Mouse (Mus musculus) MEL (cell line): ENCODE results near the gene Adat3. TPM values are rescaled to one million over a fixed set of nuclear protein-coding genes. Genes with fewer than 3 reads are reported as not detected.
A peak's percentile ranks its signal among the peaks of the same experiment; 100 is the strongest.

Experiments used
- DNase-seq: peaks from one replicate; pipeline ENCODE4 v3.0.0; 2011; ENCODE audit warnings: low read depth, low spot score
- H3K27ac ChIP-seq: 2 replicates; pipeline ENCODE4 v1.5.1; 2012; ENCODE audit warnings: low read depth, mild to moderate bottlenecking, control low read depth, low read length, moderate library complexity; ENCODE audit not compliant: control insufficient read depth
- H3K27me3 ChIP-seq, 2 experiments: fragments of 150-350 bp in 1 of 2; sonication (generic) in 1 of 2; 2 replicates each; pipeline ENCODE4 v1.6.1; 2012; ENCODE audit warnings: low read length in 2 of 2, mild to moderate bottlenecking in 2 of 2, improper control_type of control experiment in 1 of 2, moderate library complexity in 1 of 2; ENCODE audit not compliant: insufficient read depth in 2 of 2, control insufficient read depth in 1 of 2
- H3K36me3 ChIP-seq, 2 experiments: 2 replicates each; pipeline ENCODE4 v1.6.1; 2012 to 2014; ENCODE audit warnings: low read length in 2 of 2, improper control_type of control experiment in 1 of 2, inconsistent platforms in 1 of 2, mild to moderate bottlenecking in 1 of 2; ENCODE audit not compliant: insufficient read depth in 2 of 2, control insufficient read depth in 1 of 2
- H3K4me1 ChIP-seq, 2 experiments: fragments of 150-350 bp in 1 of 2; sonication (generic) in 1 of 2; 2 replicates each; pipeline ENCODE4 v1.6.1; 2012; ENCODE audit warnings: low read length in 2 of 2, improper control_type of control experiment in 1 of 2, mild to moderate bottlenecking in 1 of 2; ENCODE audit not compliant: insufficient read depth in 2 of 2, control insufficient read depth in 1 of 2
- H3K4me3 ChIP-seq, 2 experiments: fragments of 150-350 bp in 1 of 2; sonication (generic) in 1 of 2; 2 replicates each; pipeline ENCODE4 v1.5.1; 2012; ENCODE audit warnings: low read depth in 2 of 2, low read length in 2 of 2, mild to moderate bottlenecking in 2 of 2, moderate library complexity in 2 of 2, control low read depth in 1 of 2, improper control_type of control experiment in 1 of 2; ENCODE audit not compliant: control insufficient read depth in 1 of 2, insufficient read depth in 1 of 2
- H3K79me2 ChIP-seq: 2 replicates; pipeline ENCODE4 v1.6.1; 2012; ENCODE audit warnings: mild to moderate bottlenecking, low read length, moderate library complexity; ENCODE audit not compliant: control insufficient read depth, poor library complexity, insufficient read depth
- H3K9ac ChIP-seq: 2 replicates; pipeline ENCODE4 v1.6.1; 2012; ENCODE audit warnings: low read depth, mild to moderate bottlenecking, control low read depth, low read length, moderate library complexity; ENCODE audit not compliant: control insufficient read depth, poor library complexity, severe bottlenecking
- H3K9me3 ChIP-seq: fragments of 150-350 bp; sonication (generic); replicated peaks from 2 replicates; pipeline ENCODE4 v1.6.1; 2012; ENCODE audit warnings: mild to moderate bottlenecking, low read length, improper control_type of control experiment, moderate library complexity; ENCODE audit not compliant: insufficient read depth
- CHD2 ChIP-seq: IDR thresholded peaks from 2 replicates; pipeline ENCODE4 v1.6.1; 2011; ENCODE audit warnings: low read length, improper control_type of control experiment
- ELF1 ChIP-seq: IDR thresholded peaks from 2 replicates; pipeline ENCODE4 v1.6.1; 2014; ENCODE audit warnings: low read depth, mild to moderate bottlenecking, inconsistent platforms, low read length, improper control_type of control experiment, moderate library complexity
- EP300 ChIP-seq, 2 experiments: IDR thresholded peaks; 2 replicates each; pipeline ENCODE4 v1.6.1; 2011; ENCODE audit warnings: improper control_type of control experiment in 2 of 2, low read length in 2 of 2, low read depth in 1 of 2, mild to moderate bottlenecking in 1 of 2
- ETS1 ChIP-seq: IDR thresholded peaks from 2 replicates; pipeline ENCODE4 v1.6.1; 2012; ENCODE audit warnings: low read depth, mild to moderate bottlenecking, inconsistent platforms, low read length, improper control_type of control experiment, moderate library complexity
- HCFC1 ChIP-seq: IDR thresholded peaks from 2 replicates; pipeline ENCODE4 v1.6.1; 2012; ENCODE audit warnings: low read depth, mild to moderate bottlenecking, inconsistent platforms, low read length, improper control_type of control experiment, moderate library complexity
- KAT2A ChIP-seq: conservative IDR thresholded peaks from 2 replicates; pipeline ENCODE4 v1.6.1; 2012; ENCODE audit warnings: low read depth, low read length, improper control_type of control experiment, inconsistent platforms
- MAFK ChIP-seq: IDR thresholded peaks from 2 replicates; pipeline ENCODE4 v1.6.1; 2011; ENCODE audit warnings: low read depth, mild to moderate bottlenecking, low read length, improper control_type of control experiment, borderline replicate concordance
- MAX ChIP-seq: IDR thresholded peaks from 2 replicates; pipeline ENCODE4 v1.6.1; 2011; ENCODE audit warnings: low read length, improper control_type of control experiment
- MAZ ChIP-seq: IDR thresholded peaks from 2 replicates; pipeline ENCODE4 v1.6.1; 2012; ENCODE audit warnings: low read depth, mild to moderate bottlenecking, inconsistent platforms, low read length, improper control_type of control experiment
- MEF2A ChIP-seq: IDR thresholded peaks from 2 replicates; pipeline ENCODE4 v1.6.1; 2014; ENCODE audit warnings: low read depth, mild to moderate bottlenecking, inconsistent platforms, low read length, improper control_type of control experiment; ENCODE audit not compliant: poor library complexity, insufficient replicate concordance, severe bottlenecking; ENCODE audit errors: extremely low read depth
- MXI1 ChIP-seq: IDR thresholded peaks from 2 replicates; pipeline ENCODE4 v1.6.1; 2011; ENCODE audit warnings: mild to moderate bottlenecking, low read depth, low read length, improper control_type of control experiment
- MYC ChIP-seq: IDR thresholded peaks from 2 replicates; pipeline ENCODE4 v1.6.1; 2011; ENCODE audit warnings: low read depth, mild to moderate bottlenecking, low read length, improper control_type of control experiment, moderate library complexity
- NELFE ChIP-seq: IDR thresholded peaks from 2 replicates; pipeline ENCODE4 v1.6.1; 2011; ENCODE audit warnings: low read depth, low read length, improper control_type of control experiment
- POLR2A ChIP-seq, 2 experiments: IDR thresholded peaks; 2 replicates each; pipeline ENCODE4 v1.6.1; 2011 to 2012; ENCODE audit warnings: low read length in 2 of 2, mild to moderate bottlenecking in 2 of 2, control low read depth in 1 of 2, improper control_type of control experiment in 1 of 2, low read depth in 1 of 2, moderate library complexity in 1 of 2; ENCODE audit not compliant: control insufficient read depth in 1 of 2, insufficient read depth in 1 of 2, poor library complexity in 1 of 2
- POLR2AphosphoS2 ChIP-seq: IDR thresholded peaks from 2 replicates; pipeline ENCODE4 v1.6.1; 2011; ENCODE audit warnings: low read length, improper control_type of control experiment
- POLR2AphosphoS5 ChIP-seq: IDR thresholded peaks from 2 replicates; pipeline ENCODE4 v1.6.1; 2012; ENCODE audit warnings: low read depth, borderline replicate concordance, mild to moderate bottlenecking, inconsistent platforms, low read length, moderate library complexity, mixed read lengths
- RAD21 ChIP-seq: IDR thresholded peaks from 2 replicates; pipeline ENCODE4 v1.6.1; 2011; ENCODE audit warnings: mild to moderate bottlenecking, low read depth, low read length, improper control_type of control experiment
- SIN3A ChIP-seq: IDR thresholded peaks from 2 replicates; pipeline ENCODE4 v1.6.1; 2012; ENCODE audit warnings: low read length, improper control_type of control experiment, inconsistent platforms
- SMC3 ChIP-seq: IDR thresholded peaks from 2 replicates; pipeline ENCODE4 v1.6.1; 2011; ENCODE audit warnings: low read depth, low read length, improper control_type of control experiment
- TBP ChIP-seq: IDR thresholded peaks from 2 replicates; pipeline ENCODE4 v1.8.0; 2011; ENCODE audit warnings: low read depth, low read length, improper control_type of control experiment
- TCF12 ChIP-seq: IDR thresholded peaks from 2 replicates; pipeline ENCODE4 v1.6.1; 2014; ENCODE audit warnings: low read depth, mild to moderate bottlenecking, inconsistent platforms, low read length, improper control_type of control experiment, moderate library complexity
- ZKSCAN1 ChIP-seq: IDR thresholded peaks from 2 replicates; pipeline ENCODE4 v1.6.1; 2012; ENCODE audit warnings: low read depth, mild to moderate bottlenecking, inconsistent platforms, low read length, improper control_type of control experiment, moderate library complexity
- ZNF384 ChIP-seq: IDR thresholded peaks from 2 replicates; pipeline ENCODE4 v1.6.1; 2012; ENCODE audit warnings: low read depth, mild to moderate bottlenecking, inconsistent platforms, low read length, improper control_type of control experiment
- polyA plus RNA-seq, 2 experiments: library from polyadenylated mRNA; stranded (reverse) in 1 of 2; unstranded in 1 of 2; fragments of >175 nt in 1 of 2; fragments of >200 nt in 1 of 2; gene quantifications; 2 replicates each; pipeline versions ENCODE4 v1.2.1 to v1.2.4; 2012; ENCODE audit warnings: low replicate concordance in 2 of 2, low read depth in 1 of 2; ENCODE audit not compliant: insufficient read length in 2 of 2, insufficient read depth in 1 of 2, missing spikeins in 1 of 2
- total RNA-seq: library from RNA; depleted of rRNA; stranded (reverse); fragments of 300-350 nt; gene quantifications from 2 replicates; pipeline ENCODE4 v1.2.3, GENCODE M21; 2012

The Adat3 gene
- total and polyA plus RNA-seq, 3 experiments, result 7.4 to 7.7 TPM; not detected in 1

DNA sequence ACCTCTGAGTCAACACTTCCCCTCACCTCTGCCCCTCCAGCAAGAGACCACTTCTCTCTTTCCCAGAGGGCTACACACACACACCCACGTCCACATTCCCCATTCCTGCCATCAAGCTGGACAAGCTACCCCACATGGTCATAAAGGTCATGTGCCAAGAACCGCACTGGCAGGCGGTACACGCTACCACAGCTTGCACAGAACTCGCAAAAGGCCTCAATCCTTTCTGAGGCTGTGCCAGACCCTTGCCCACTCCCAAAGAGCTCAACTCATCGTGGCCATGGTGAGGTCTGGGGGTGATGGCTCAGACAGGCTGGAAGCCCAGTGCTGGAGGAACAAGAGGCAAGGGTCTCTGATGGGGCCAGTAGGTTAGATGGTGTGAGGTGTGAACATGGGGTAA is 52.2 kb downstream of the Adat3 start:
- no peak for DNase-seq
- no peak overlapping the region for H3K27ac ChIP-seq
- no peaks in the 10 kb centered on the region for H3K27me3 ChIP-seq
- TF ChIP-seq MAX (no peak), MAFK (no peak)
- peaks cover 8% of the 10 kb centered on the region for H3K79me2 ChIP-seq
- H3K9me3 ChIP-seq, result no peaks in the 10 kb centered on the region
- H3K4me3 ChIP-seq, result no peak overlapping the region
- peaks cover 0 to 9% of the 10 kb centered on the region in 2 experiments; a peak in 2 of 4 replicates for H3K36me3 ChIP-seq
- H3K4me1 ChIP-seq, result peaks cover 3 to 21% of the 10 kb centered on the region in 2 experiments
- no peak overlapping the region for H3K9ac ChIP-seq

DNA sequence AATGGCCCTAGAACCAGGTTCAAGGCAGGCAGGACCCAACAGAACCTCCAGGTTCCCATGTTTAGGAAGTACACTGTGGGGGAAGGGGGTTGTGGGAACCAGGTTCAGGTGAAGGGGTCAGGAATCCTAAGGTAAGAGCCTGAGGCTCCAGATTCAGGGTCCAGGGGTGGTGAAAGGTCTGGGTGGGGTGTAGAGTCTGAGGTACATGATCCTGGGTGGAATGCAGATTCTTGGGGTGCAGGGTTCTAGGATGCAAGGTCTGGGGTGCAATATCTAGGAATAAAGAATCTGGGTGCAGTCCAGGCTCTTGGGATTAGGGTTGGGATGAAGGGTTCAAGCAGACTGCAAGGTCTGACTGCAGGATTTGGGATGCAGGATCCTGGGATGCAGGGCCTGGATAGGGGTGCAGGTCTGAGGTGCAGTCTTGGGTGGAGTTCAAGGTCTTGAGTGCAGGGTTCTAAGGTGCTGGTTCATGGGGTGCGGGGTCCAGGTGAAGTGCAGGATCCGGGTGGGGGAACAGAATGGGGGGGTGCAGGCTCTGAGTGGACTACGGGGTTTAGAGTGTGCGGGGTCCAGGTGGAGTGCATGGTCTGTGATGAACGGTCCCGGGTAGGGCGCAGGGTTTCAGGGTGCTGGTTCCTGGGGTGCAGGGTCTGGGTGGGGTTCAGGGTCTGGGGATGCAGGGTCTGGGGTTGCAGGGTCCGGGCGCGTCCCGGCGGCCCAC is 52.9 kb downstream of the Adat3 start:
- peak overlapping the region; percentile 90 for H3K9ac ChIP-seq
- no peaks in the 10 kb centered on the region for H3K27me3 ChIP-seq
- H3K27ac ChIP-seq, result peak overlapping the region; percentile 34; the same call in 1 of the 2 replicates
- H3K36me3 ChIP-seq, result peaks cover 0 to 9% of the 10 kb centered on the region in 2 experiments; a peak in 2 of 4 replicates
- no peak for DNase-seq
- H3K79me2 ChIP-seq, result peaks cover 8% of the 10 kb centered on the region
- peaks cover 3 to 21% of the 10 kb centered on the region in 2 experiments for H3K4me1 ChIP-seq
- H3K9me3 ChIP-seq, result no peaks in the 10 kb centered on the region
- H3K4me3 ChIP-seq, result peak overlapping the region; percentile 86 to 92
- TF ChIP-seq MAZ (no peak), SMC3 (no peak), POLR2A (IDR thresholded peaks at IDR 0.05; ENCODE audit: control insufficient read depth in 1 of 2, insufficient read depth in 1 of 2, low read depth in 1 of 2, low read length in 2 of 2, poor library complexity in 1 of 2) (no peak), MEF2A (no peak), ZKSCAN1 (no peak), EP300 (IDR thresholded peaks at IDR 0.05; ENCODE audit: low read depth in 1 of 2, low read length in 2 of 2) (no peak)

DNA sequence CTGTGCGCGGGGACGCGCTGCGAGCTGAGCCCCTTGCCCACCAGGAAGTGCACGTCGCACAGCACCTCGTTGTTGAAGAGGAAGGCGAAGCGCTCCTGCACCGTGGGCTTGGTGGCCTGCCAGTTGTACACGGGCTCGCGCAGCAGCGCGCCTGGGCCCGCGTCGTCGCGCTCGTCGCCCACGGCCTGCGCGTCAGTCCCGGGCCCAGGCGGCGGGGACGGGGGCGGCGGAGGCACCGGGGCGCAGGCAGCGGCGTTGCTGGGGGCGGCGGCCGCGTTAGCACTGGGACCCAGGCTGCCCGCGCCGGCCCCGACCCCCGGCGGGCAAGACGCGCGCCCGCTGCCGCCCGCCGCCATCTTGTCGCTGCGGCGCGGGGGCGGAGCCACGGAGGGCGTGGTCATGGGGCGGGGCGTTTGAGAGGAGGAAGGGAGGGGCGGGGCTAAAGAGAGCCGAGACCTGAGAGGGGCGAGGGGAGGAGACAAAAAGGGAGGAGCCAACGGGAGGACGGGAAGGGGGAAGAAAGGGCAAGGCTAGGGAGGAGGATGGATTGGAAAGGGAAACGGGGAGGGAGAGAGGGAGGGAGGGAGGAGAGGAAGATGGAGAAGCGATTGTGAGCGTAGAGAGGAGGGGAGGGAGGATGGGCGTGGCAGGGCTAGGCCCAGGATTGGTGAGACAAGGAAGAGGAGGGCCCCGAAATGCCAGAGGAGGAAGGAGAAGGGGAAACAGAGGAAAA is 53.6 kb downstream of the Adat3 start:
- Histone ChIP-seq H3K9ac (peak overlapping the region; percentile 90), H3K4me3 (peak overlapping the region; percentile 86 to 92), H3K27me3 (no peaks in the 10 kb centered on the region), H3K36me3 (peaks cover 0 to 9% of the 10 kb centered on the region in 2 experiments; a peak in 2 of 4 replicates), H3K9me3 (no peaks in the 10 kb centered on the region), H3K4me1 (peaks cover 3 to 21% of the 10 kb centered on the region in 2 experiments), H3K79me2 (peaks cover 8% of the 10 kb centered on the region), H3K27ac (peak overlapping the region; percentile 34; the same call in 1 of the 2 replicates)
- DNase-seq, result peak; percentile 98
- peak; percentile 36; the same call in 1 of the 2 replicates for TF ChIP-seq ETS1
- TF ChIP-seq SIN3A, result peak; percentile 63
- no peak for TF ChIP-seq SMC3
- 0 out of 2 replicates have a peak, but pooled peaks have one; percentile 7 for TF ChIP-seq ZNF384
- no peak for TF ChIP-seq KAT2A
- peak; percentile 62 for TF ChIP-seq ELF1
- TF ChIP-seq MXI1, result peak; percentile 28; the same call in 1 of the 2 replicates
- TF ChIP-seq NELFE, result peak; percentile 60
- peak; percentile 50; the same call in 1 of the 2 replicates for TF ChIP-seq TCF12
- TF ChIP-seq POLR2AphosphoS5, result no peak
- TF ChIP-seq MAFK, result no peak
- TF ChIP-seq CHD2, result no peak
- peak; percentile 46; the same call in 1 of the 2 replicates for TF ChIP-seq TBP
- TF ChIP-seq ZKSCAN1, result no peak
- TF ChIP-seq RAD21, result no peak
- TF ChIP-seq MYC, result no peak
- no peak for TF ChIP-seq POLR2AphosphoS2
- peak; percentile 90 for TF ChIP-seq MAZ
- peak; percentile 63; the same call in 1 of the 2 replicates for TF ChIP-seq HCFC1
